Mouse (Mus musculus): ENCODE data around the gene Efna2. TPM values are rescaled to one million over a fixed set of nuclear protein-coding genes. Genes with fewer than 3 reads are reported as not detected.

The Efna2 gene
- polyA plus RNA-seq, 1 experiment from 2014 or later, result 91.7 TPM

DNA sequence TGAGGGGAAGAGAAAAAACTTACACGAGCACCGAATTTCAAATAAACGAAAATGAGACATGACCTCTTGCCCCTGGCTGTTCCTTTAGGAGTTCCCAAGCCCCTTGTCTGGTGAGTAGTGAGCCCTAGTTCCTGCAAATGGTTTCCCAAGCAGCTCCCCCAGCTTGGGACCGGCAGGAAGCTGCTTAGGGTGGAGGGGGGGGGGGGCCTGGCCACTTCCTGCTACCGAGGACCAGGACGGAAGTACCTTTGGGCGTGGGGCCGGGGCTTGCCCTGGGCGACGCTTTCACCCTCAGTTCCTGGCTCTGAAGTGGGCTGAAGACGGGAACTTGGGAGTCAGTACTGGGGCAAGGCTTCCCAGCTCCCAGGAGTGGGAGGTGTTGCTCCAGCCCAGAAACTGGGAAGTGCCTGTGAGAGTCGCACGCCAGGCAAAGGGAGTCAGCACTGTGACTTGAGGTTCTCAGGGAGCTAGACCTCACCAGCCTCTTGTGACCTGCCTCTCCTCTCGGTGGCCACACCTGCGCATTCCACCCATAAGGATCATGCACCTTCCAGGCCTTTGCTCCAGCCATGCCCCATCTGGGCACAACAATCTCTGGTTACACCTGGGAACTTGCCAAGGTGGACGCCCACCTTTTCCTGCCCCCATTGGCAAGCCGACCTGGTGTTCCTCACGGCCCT lies 20.8 kb upstream of the Efna2 start:
- H3K4me2 ChIP-seq, result 0 out of 2 replicates have a peak overlapping the region, but pooled peaks have one; percentile 14
- ATAC-seq (ENCODE audit: low FRiP score) (peak; percentile 14), DNase-seq (ENCODE audit: low spot score, missing footprints) (peak; percentile 94)
- peaks cover 42% of the 10 kb centered on the region for H3K36me3 ChIP-seq (ENCODE audit: control insufficient read depth, insufficient read depth, low read length)
- H3K4me3 ChIP-seq (ENCODE audit: low read depth, low read length), result peak overlapping the region; percentile 39; the same call in 1 of the 2 replicates
- no peaks in the 10 kb centered on the region for H3K9me3 ChIP-seq (ENCODE audit: control insufficient read depth, low read length)
- H3K27me3 ChIP-seq (ENCODE audit: control insufficient read depth, insufficient read depth, low read length), result no peaks in the 10 kb centered on the region
- H3K27ac ChIP-seq (ENCODE audit: low read depth, low read length), result peak overlapping the region; percentile 76
- H3K4me1 ChIP-seq (ENCODE audit: control insufficient read depth, insufficient read depth, low read length), result peaks cover 61% of the 10 kb centered on the region
- WGBS, result 16% methylated on average over 16 of the region's 18 CpGs
- H3K9ac ChIP-seq (ENCODE audit: low read length), result 0 out of 2 replicates have a peak overlapping the region, but pooled peaks have one; percentile 16

DNA sequence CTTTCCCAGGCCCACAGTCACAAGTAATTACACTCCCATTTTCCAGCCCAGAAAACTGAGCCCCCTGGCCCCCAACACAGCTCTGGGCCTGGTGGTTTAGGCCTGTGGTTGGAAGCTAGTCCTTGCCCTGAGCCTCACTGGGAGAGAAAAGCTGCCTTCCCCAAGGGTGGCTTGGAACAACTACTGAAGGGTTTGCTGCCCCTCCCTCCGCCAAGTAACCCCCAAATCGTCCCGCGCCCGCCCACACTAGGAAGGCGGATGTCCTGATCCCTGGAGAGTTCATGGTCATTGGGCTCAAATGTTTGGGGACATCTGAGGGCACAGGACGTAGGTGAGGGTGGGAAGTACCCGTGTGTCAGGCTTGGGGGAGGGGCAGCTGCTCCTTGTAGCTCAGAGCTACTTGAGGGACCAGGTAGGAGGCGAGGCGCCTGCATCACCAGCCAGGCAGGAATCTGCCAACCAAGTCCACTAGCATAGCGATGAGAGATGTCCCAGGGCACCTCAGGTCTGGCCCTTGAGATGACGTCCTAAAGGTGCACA lies 20.2 kb upstream of the Efna2 start:
- Histone ChIP-seq H3K27ac (ENCODE audit: low read depth, low read length) (peak overlapping the region; percentile 76), H3K4me1 (ENCODE audit: control insufficient read depth, insufficient read depth, low read length) (peaks cover 55% of the 10 kb centered on the region), H3K9ac (ENCODE audit: low read length) (peak overlapping the region; percentile 43), H3K9me3 (ENCODE audit: control insufficient read depth, low read length) (no peaks in the 10 kb centered on the region), H3K27me3 (ENCODE audit: control insufficient read depth, insufficient read depth, low read length) (peaks cover 3% of the 10 kb centered on the region; the same call in 1 of the 2 replicates), H3K4me2 (peak overlapping the region; percentile 68), H3K4me3 (ENCODE audit: low read depth, low read length) (peak overlapping the region; percentile 39), H3K36me3 (ENCODE audit: control insufficient read depth, insufficient read depth, low read length) (peaks cover 35% of the 10 kb centered on the region)
- ATAC-seq (ENCODE audit: low FRiP score), result peak; percentile 1; the same call in 1 of the 2 replicates
- DNase-seq (ENCODE audit: low spot score, missing footprints), result no peak
- whole genome bisulfite sequencing, result 7% methylated on average over 12 of the region's 12 CpGs

DNA sequence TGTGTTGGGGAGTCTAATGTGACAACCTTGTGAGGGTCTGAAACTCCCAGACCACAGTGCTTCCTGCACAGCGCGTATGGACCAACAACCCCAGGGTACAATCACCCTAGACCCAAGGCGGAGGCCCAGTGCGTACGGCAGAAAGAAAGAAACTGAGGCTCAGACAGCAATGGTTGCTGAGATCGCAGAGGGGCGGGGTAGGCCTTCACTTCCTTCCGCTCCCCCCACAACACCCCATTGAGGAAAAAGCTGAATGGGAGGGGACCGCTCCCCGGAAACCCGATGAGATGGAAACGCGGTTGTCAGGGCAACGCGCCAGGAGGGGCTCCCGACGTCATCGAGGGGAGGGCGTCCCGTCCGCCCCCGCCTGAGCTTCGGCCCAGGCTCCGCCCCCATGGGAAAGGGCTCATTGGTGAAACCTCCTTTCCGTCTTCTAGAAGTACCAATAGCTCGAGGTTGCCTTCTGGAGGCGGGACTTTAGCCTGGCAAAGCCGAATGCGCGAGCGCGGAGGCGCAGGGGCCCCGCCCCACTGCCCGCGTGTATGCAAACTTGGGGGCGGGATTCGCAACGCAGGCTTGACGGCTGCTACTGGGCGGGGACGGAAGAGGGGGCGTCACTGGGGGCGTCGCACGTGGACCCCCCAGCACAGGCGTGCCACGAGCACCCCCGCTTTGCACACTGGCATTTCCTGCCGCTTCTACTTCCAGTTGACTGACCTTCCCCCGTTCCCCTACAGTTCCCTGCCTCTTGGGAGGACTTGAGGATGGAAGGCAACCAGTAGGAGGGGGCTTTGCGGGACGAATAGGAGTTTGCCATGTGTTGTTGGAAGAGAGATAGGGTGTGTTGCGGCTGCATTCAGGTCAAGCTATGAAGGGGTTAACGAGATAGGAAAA lies 19.5 kb upstream of the Efna2 start:
- Histone ChIP-seq H3K36me3 (ENCODE audit: control insufficient read depth, insufficient read depth, low read length) (peaks cover 28% of the 10 kb centered on the region), H3K4me1 (ENCODE audit: control insufficient read depth, insufficient read depth, low read length) (peaks cover 54% of the 10 kb centered on the region), H3K9me3 (ENCODE audit: control insufficient read depth, low read length) (no peaks in the 10 kb centered on the region), H3K27ac (ENCODE audit: low read depth, low read length) (peak overlapping the region; percentile 76), H3K27me3 (ENCODE audit: control insufficient read depth, insufficient read depth, low read length) (peaks cover 4% of the 10 kb centered on the region; the same call in 1 of the 2 replicates), H3K9ac (ENCODE audit: low read length) (peak overlapping the region; percentile 43), H3K4me3 (ENCODE audit: low read depth, low read length) (peak overlapping the region; percentile 39), H3K4me2 (peak overlapping the region; percentile 68)
- under 1% methylated on average over 55 of the region's 55 CpGs for WGBS
- DNase-seq (ENCODE audit: low spot score, missing footprints), result peak; percentile 100
- ATAC-seq (ENCODE audit: low FRiP score), result peak; percentile 83

DNA sequence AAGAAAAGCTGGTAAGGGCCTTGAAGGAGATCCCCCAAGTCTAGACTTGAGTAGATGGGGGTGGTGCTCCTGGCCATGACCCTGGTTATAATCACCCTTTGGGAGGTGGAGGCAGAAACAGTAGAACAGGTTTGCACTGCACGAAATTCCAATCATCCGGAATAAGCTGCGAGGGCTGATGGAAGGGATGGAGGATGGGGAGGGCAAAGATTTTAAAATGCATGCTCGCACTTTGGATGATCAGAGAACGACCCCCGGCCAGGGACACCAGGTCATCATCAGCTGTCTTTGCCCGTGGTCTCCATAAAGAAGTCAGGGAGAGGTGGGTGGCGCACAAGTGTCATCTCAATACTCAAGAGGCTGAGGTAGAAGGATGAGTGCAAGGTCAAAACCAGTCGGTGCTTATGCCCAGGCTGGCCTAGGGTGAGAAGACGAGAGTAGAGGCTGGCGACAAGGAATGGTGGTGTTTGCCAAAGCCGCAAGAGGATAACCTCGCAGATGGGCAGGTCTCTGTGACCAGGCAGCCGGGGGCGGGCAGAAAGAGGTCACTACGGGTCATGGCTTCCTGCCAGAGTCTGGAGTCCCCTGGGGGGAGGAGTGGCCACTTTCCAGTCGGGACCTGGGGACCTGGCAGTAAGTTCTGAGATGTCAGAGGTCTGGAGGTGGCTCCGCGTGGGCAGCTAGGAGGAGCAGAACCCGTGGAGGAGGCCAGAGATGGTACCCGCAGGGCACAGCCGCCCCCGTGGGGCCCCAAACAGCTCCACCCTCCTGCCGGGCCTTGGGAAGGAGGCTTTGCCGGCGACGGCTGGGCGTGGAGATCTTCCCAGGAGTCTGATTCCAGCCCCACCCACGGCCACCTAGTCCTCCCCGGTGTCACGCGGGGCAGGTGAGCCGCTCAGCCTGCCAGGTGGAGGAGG lies 18.6 kb upstream of the Efna2 start:
- H3K4me1 ChIP-seq (ENCODE audit: control insufficient read depth, insufficient read depth, low read length), result peaks cover 56% of the 10 kb centered on the region
- peaks cover 19% of the 10 kb centered on the region for H3K36me3 ChIP-seq (ENCODE audit: control insufficient read depth, insufficient read depth, low read length)
- no peaks in the 10 kb centered on the region for H3K9me3 ChIP-seq (ENCODE audit: control insufficient read depth, low read length)
- peak; percentile 91 for DNase-seq (ENCODE audit: low spot score, missing footprints)
- peaks cover 4% of the 10 kb centered on the region; the same call in 1 of the 2 replicates for H3K27me3 ChIP-seq (ENCODE audit: control insufficient read depth, insufficient read depth, low read length)
- peak overlapping the region; percentile 57 for H3K27ac ChIP-seq (ENCODE audit: low read depth, low read length)
- peak overlapping the region; percentile 68 for H3K4me2 ChIP-seq
- WGBS, result 2% methylated on average over 32 of the region's 33 CpGs
- H3K4me3 ChIP-seq (ENCODE audit: low read depth, low read length), result peak overlapping the region; percentile 39
- H3K9ac ChIP-seq (ENCODE audit: low read length), result peak overlapping the region; percentile 53
- ATAC-seq (ENCODE audit: low FRiP score), result no peak

DNA sequence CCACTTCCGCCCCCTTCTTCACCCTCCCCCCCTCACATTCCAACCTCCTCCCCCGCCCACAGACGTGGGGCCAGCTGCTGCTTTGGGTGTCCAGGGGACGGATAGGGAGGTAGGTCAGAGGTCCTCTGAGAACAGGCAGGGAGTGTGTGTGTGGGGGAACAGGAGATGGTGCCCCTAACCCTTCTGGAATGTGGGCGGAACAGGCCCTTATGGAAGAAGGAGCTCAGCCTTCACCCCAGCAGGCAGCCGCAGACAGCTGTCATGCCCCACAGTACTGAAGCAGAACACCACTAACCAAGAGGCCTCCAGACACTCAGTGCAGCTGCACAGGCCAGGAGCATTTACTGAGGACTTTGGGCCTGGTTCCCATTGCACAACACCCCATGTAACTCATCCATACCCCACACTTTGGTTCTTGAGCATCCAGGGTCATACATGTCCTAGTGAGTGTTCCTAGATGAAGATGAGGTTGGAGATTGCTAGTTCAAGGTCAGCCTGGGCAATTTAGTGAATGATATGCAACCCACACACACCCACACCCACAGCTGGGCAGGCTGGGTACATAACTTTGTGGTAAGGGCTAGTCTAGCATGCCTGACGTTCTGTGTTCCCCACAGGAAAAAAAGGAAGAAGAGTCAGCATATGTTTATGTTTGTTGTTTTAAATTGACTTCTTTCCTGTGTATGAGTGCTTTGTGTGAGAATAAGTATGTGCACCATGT lies 17.6 kb upstream of the Efna2 start:
- Histone ChIP-seq H3K27me3 (ENCODE audit: control insufficient read depth, insufficient read depth, low read length) (peaks cover 4% of the 10 kb centered on the region; the same call in 1 of the 2 replicates), H3K36me3 (ENCODE audit: control insufficient read depth, insufficient read depth, low read length) (peaks cover 11% of the 10 kb centered on the region), H3K9ac (ENCODE audit: low read length) (peak overlapping the region; percentile 53; the same call in 1 of the 2 replicates), H3K27ac (ENCODE audit: low read depth, low read length) (peak overlapping the region; percentile 57), H3K9me3 (ENCODE audit: control insufficient read depth, low read length) (no peaks in the 10 kb centered on the region), H3K4me1 (ENCODE audit: control insufficient read depth, insufficient read depth, low read length) (peaks cover 58% of the 10 kb centered on the region), H3K4me3 (ENCODE audit: low read depth, low read length) (no peak overlapping the region), H3K4me2 (peak overlapping the region; percentile 68)
- no peak for DNase-seq (ENCODE audit: low spot score, missing footprints)
- 14% methylated on average over 6 of the region's 7 CpGs for WGBS
- no peak for ATAC-seq (ENCODE audit: low FRiP score)

DNA sequence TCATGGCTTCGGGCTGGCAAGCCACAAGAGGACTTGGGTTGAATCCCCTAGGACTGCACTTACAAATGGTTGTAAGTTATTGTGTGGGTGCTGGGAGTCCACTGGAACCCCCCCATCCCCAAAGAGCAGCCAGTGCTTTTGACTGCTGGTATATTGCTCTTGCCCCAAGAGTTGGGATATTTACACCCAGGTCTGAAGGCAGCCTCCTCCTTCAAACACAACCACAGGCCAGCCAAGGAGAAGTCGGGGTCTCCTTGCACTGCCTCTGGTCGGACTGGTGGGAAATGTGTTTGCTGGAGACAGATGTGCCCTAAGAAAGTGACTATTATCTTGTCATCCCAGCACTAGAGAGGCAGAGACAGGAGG lies 17.1 kb upstream of the Efna2 start:
- H3K4me1 ChIP-seq (ENCODE audit: control insufficient read depth, insufficient read depth, low read length), result peaks cover 63% of the 10 kb centered on the region

DNA sequence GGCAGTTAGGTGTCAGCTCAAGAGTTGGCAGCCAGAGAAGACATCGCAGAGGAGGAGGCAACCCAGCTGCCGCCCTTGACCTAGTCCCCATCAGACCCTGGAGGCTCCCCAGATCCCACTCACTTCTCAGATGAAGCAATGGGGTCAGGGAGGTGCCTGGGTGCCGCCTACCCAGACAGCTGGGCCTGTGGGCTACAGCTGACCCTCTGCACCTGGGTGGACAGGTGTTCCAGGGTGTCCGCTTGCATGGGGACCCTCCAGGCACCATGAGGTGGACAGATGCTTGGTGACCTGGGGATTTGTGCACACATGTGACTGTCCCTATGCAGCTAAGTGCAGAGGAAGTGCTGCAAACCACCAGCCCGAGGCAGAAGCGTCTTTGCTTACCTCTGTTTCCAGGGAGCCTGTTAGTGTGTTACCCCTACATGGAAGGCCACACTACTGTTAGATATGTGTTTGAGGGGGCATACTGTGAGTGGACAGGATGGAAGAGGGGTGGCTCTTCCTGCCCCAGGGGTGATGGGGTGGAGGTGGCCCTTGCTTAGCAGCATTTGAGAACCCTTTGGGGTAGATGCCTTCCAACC lies 16.5 kb upstream of the Efna2 start:
- Histone ChIP-seq H3K9me3 (ENCODE audit: control insufficient read depth, low read length) (no peaks in the 10 kb centered on the region), H3K4me1 (ENCODE audit: control insufficient read depth, insufficient read depth, low read length) (peaks cover 60% of the 10 kb centered on the region), H3K9ac (ENCODE audit: low read length) (no peak overlapping the region), H3K27me3 (ENCODE audit: control insufficient read depth, insufficient read depth, low read length) (peaks cover 4% of the 10 kb centered on the region; the same call in 1 of the 2 replicates), H3K27ac (ENCODE audit: low read depth, low read length) (no peak overlapping the region), H3K36me3 (ENCODE audit: control insufficient read depth, insufficient read depth, low read length) (0 out of 2 replicates have a peak, but pooled peaks cover under 1% of the 10 kb centered on the region), H3K4me2 (no peak overlapping the region), H3K4me3 (ENCODE audit: low read depth, low read length) (no peak overlapping the region)
- ATAC-seq (ENCODE audit: low FRiP score), result no peak
- 84% methylated on average over 6 of the region's 6 CpGs for WGBS
- DNase-seq (ENCODE audit: low spot score, missing footprints), result no peak

More for the DNA sequence above, 17.1 kb upstream of the Efna2 start:
- 80% methylated on average over 3 of the region's 3 CpGs for WGBS
- no peak overlapping the region for H3K4me3 ChIP-seq (ENCODE audit: low read depth, low read length)
- no peak overlapping the region for H3K27ac ChIP-seq (ENCODE audit: low read depth, low read length)
- H3K9ac ChIP-seq (ENCODE audit: low read length), result no peak overlapping the region
- DNase-seq (ENCODE audit: low spot score, missing footprints) (no peak), ATAC-seq (ENCODE audit: low FRiP score) (no peak)
- peaks cover 4% of the 10 kb centered on the region; the same call in 1 of the 2 replicates for H3K27me3 ChIP-seq (ENCODE audit: control insufficient read depth, insufficient read depth, low read length)
- H3K4me2 ChIP-seq, result no peak overlapping the region
- peaks cover 5% of the 10 kb centered on the region for H3K36me3 ChIP-seq (ENCODE audit: control insufficient read depth, insufficient read depth, low read length)
- H3K9me3 ChIP-seq (ENCODE audit: control insufficient read depth, low read length), result no peaks in the 10 kb centered on the region
